Mouse (Mus musculus) left cerebral cortex, postnatal 36 days (tissue): ENCODE data around the gene Cdcp1. TPM values are rescaled to one million over a fixed set of nuclear protein-coding genes. Genes with fewer than 3 reads are reported as not detected.

ENCODE experiments used
- total RNA-seq, 2 experiments: library from RNA; stranded (reverse); gene quantifications; 2 replicates each; pipeline ENCODE4 v1.2.3; 2021

The Cdcp1 gene
- total RNA-seq, 2 experiments from 2014 or later = 0.14 to 0.27 TPM

Other genes with a start within 250 kb of the Cdcp1 start
- 10 to 100 TPM; 29.0 to 32.3 TPM for gene Tmem42, start 194.7 kb downstream of the Cdcp1 start, total RNA-seq
- gene Tgm4, start 181.3 kb downstream of the Cdcp1 start, total RNA-seq = 1 to 10 TPM in 1 of 2 experiments, under 1 TPM in 1; 0.54 to 2.9 TPM
- gene Zdhhc3, start 102.8 kb downstream of the Cdcp1 start, total RNA-seq = 10 to 100 TPM; 59.8 to 77.8 TPM
- 10 to 100 TPM; 37.2 to 41.7 TPM for gene Exosc7, start 102.8 kb downstream of the Cdcp1 start, total RNA-seq
- gene Clec3b, start 65.1 kb downstream of the Cdcp1 start, total RNA-seq = 1 to 10 TPM; 3.5 to 4.0 TPM
- 10 to 100 TPM; 59.1 to 64.8 TPM for gene Tmem158, start 44.7 kb upstream of the Cdcp1 start, total RNA-seq
- gene Lars2, start 150.9 kb upstream of the Cdcp1 start, total RNA-seq = 100 to 1,000 TPM in 1 of 2 experiments, 10 to 100 TPM in 1; 38.5 to 668 TPM